Mouse (Mus musculus) thymus, adult 2 months (tissue): Measurements from ENCODE around the gene Tmem132c. TPM values are rescaled to one million over a fixed set of nuclear protein-coding genes. Genes with fewer than 3 reads are reported as not detected.

Experiments
- DNase-seq: peaks from one replicate; pipeline ENCODE4 v3.0.0; 2021
- H3K27ac ChIP-seq: fragments of 200-500 bp; 2 replicates; pipeline ENCODE4 v1.5.1; 2012; ENCODE audit warnings: low read length, control low read depth; ENCODE audit not compliant: control insufficient read depth, insufficient read depth
- H3K27me3 ChIP-seq: fragments of 200-500 bp; 2 replicates; pipeline ENCODE4 v1.6.1; 2012; ENCODE audit warnings: mild to moderate bottlenecking, low read length, moderate library complexity, mixed read lengths; ENCODE audit not compliant: control insufficient read depth, insufficient read depth
- H3K36me3 ChIP-seq: fragments of 200-500 bp; 2 replicates; pipeline ENCODE4 v1.6.1; 2012; ENCODE audit warnings: mild to moderate bottlenecking, low read length, moderate library complexity; ENCODE audit not compliant: control insufficient read depth, insufficient read depth
- H3K4me1 ChIP-seq: fragments of 200-500 bp; replicated peaks from 2 replicates; pipeline ENCODE4 v1.6.1; 2012; ENCODE audit warnings: low read length; ENCODE audit not compliant: control insufficient read depth, insufficient read depth
- H3K4me3 ChIP-seq: fragments of 200-500 bp; 2 replicates; pipeline ENCODE4 v1.5.1; 2012; ENCODE audit warnings: mild to moderate bottlenecking, low read length, control low read depth, moderate library complexity; ENCODE audit not compliant: control insufficient read depth, insufficient read depth
- CTCF ChIP-seq: fragments of 200-500 bp; IDR thresholded peaks from 2 replicates; pipeline ENCODE4 v1.5.1; 2012; ENCODE audit warnings: mild to moderate bottlenecking, control low read depth, low read length, moderate library complexity, borderline replicate concordance; ENCODE audit not compliant: control insufficient read depth, poor library complexity, insufficient read depth; ENCODE audit errors: extremely low read depth
- POLR2A ChIP-seq: fragments of 200-500 bp; IDR thresholded peaks from 2 replicates; pipeline ENCODE4 v1.6.1; 2012; ENCODE audit warnings: mild to moderate bottlenecking, low read length, control low read depth, moderate library complexity; ENCODE audit not compliant: control insufficient read depth, poor library complexity, insufficient read depth; ENCODE audit errors: extremely low read depth
- WGBS: fragments of 180-500 bp; shearing (Covaris S2); methylation state at CpG from one replicate; pipeline ENCODE4 v1.1.7; 2018; 5-methylcytosine and 5-hydroxymethylcytosine counted together
- polyA plus RNA-seq: library from polyadenylated mRNA; depleted of rRNA; stranded (reverse); fragments of >200 nt; gene quantifications from 2 replicates; pipeline ENCODE4 v1.2.3, GENCODE M21; 2012

Tmem132c gene
- polyA plus RNA-seq, 1 experiment: 1.5 TPM

DNA sequence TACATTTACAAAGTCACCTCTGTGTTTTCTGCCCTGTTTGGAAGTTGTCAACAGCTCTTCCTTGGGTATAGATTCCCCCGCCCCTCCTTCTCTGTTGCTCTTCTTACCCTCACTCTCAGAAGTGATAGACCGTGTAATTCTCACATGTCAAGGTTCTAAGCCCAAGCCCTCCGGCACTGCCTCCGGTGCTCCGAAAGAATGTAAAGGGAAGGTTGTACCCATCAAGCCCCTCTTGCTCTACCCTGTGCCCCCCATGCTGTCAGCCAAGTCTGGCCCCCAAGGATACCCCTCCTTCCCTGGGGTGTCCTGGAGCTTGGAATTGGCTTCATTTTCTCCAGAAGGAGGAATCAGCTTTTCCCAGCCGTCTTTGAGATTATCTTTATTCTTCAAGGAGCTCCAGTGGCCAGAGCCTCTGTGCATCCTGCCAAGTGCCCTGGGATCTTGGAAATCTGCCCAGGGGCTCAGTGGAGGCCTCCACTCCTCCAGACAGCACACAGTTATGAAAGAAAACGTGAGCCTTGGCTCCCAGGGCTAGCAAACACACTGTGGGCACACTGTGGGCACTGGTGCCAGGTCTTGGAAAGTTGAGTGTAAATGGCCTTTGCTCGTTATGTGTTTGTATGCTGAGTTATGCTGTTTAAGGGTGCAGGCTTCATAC lies 59.1 kb downstream of the Tmem132c start:
- Histone ChIP-seq H3K27me3 (no peaks in the 10 kb centered on the region), H3K4me3 (no peak overlapping the region), H3K4me1 (no peaks in the 10 kb centered on the region), H3K36me3 (no peaks in the 10 kb centered on the region), H3K27ac (no peak overlapping the region)
- DNase-seq: no peak
- WGBS: 83% methylated on average over 8 of the region's 8 CpGs
- TF ChIP-seq POLR2A: no peak
- TF ChIP-seq CTCF: no peak

DNA sequence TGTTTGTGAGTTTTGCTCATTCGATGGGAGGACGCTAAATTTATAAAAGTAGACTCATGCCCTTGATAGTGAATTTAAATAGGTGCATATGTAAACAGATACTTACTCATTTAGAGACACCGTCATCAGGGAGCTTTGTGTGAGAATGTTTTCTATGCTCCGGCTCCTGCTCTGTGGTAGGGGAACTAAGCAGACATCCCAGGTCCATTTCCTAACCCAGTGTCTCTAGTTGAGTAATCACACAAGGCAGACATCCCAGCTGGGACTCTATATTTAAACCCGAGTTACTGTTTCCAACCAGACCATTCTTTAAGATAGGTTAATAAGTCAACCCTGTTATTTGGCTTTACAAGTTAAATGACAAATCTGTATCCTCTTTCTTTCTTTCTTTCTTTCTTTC lies 63.7 kb downstream of the Tmem132c start:
- no peak for TF ChIP-seq CTCF
- TF ChIP-seq POLR2A: no peak
- Histone ChIP-seq H3K36me3 (no peaks in the 10 kb centered on the region), H3K27ac (no peak overlapping the region), H3K27me3 (no peaks in the 10 kb centered on the region), H3K4me1 (no peaks in the 10 kb centered on the region), H3K4me3 (no peak overlapping the region)
- WGBS: 87% methylated on average over 5 of the region's 5 CpGs
- no peak for DNase-seq

DNA sequence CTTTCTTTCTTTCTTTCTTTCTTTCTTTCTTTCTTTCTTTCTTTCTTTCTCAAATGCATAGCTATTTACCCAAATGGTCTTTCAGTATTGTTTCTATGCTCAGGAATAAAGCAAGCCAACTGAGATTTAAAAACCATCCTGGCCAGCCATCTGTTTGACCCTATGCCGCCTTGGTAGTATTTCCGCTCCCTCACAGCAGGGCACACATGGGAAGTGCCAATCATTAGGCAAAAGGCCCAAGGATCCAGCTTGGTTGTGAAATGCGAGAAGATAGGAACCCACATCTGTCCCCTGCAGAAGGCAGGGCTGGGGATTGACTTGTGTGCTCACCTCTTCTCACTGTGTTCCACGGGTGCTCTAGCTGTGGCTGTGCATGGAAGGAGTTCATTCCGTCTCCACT lies 64.1 kb downstream of the Tmem132c start:
- Histone ChIP-seq H3K4me3 (no peak overlapping the region), H3K27me3 (no peaks in the 10 kb centered on the region), H3K36me3 (no peaks in the 10 kb centered on the region), H3K27ac (no peak overlapping the region), H3K4me1 (no peaks in the 10 kb centered on the region)
- WGBS: 64% methylated on average over 5 of the region's 5 CpGs
- TF ChIP-seq CTCF (no peak), POLR2A (no peak)
- no peak for DNase-seq

DNA sequence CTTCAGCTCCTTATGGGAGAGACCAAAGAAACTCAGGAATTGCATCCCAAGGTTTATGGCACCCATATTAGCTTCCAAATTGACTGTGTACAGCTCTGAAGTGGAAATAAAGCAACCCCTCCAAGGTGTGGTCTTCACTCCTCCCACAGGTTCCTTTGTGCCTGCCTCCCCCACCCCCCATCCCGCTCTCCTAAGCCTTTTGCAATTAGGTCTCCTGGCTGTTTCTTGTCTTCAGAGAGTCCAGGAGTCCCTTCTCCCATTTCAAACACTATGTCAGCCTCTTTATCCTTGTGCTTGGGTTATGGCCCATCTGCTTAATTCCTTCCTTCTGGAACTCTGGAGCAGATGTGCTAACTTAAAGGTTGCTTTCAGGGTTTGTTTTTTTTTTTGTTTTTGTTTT lies 65.1 kb downstream of the Tmem132c start:
- Histone ChIP-seq H3K4me3 (no peak overlapping the region), H3K27me3 (no peaks in the 10 kb centered on the region), H3K36me3 (no peaks in the 10 kb centered on the region), H3K4me1 (no peaks in the 10 kb centered on the region), H3K27ac (no peak overlapping the region)
- TF ChIP-seq POLR2A: no peak
- no peak for TF ChIP-seq CTCF
- no peak for DNase-seq
- 52% methylated on average over 1 of the region's 1 CpGs for WGBS

DNA sequence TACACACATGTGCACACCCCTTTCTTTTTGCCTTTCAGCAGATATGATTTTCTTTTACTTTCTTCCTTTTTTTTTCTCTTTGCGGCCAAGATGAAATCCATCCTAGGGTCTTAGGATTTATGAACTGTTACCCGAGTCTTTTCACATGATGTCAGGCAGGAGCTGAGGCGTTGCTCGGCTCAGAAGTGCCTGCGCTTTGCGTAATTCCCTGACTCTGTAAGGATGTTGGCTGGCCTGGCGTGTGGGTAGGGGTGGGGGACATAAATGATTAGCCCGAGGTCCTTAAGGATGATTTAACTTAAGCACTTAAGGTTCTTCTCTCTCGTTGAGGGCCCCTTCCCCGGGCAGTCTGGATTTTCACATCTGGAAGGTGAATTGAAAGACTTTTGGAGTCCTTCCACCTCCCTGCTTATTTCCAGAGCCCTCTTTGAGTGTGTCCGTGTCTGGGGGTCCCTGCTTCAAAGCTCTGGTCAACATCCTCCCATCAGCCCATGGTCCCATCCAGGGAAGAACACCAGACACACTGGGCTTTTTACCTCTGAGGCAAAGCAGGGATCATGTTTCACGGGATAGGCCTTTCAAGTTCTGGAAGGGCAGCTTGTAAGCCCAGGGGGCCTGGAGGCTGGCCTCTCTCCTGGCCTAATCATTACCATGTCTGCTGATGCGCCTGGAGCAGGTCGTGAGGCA lies 68.9 kb downstream of the Tmem132c start:
- TF ChIP-seq POLR2A (no peak), CTCF (no peak)
- H3K4me1 ChIP-seq: no peaks in the 10 kb centered on the region
- no peaks in the 10 kb centered on the region for H3K36me3 ChIP-seq
- whole genome bisulfite sequencing: 65% methylated on average over 14 of the region's 14 CpGs
- no peak for DNase-seq
- H3K4me3 ChIP-seq: no peak overlapping the region
- no peaks in the 10 kb centered on the region for H3K27me3 ChIP-seq
- no peak overlapping the region for H3K27ac ChIP-seq

DNA sequence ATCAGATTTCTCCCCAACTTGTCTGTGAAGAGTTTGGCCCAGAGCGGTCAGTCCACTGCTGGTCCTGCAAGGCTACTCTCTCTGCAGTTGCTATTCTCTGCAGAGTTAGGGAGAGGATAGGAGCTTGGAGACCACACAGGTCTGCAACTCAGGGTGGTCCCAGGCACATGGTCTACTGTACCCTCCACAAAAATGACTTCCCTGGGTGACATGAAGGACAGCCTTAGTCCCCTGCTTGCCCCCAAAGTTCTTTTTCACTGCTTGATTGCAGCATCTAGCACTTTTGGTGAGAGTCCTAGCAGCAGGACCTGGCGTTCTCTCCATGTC lies 69.4 kb downstream of the Tmem132c start:
- TF ChIP-seq POLR2A (no peak), CTCF (no peak)
- 93% methylated on average over 2 of the region's 2 CpGs for WGBS
- H3K4me3 ChIP-seq: no peak overlapping the region
- H3K4me1 ChIP-seq: no peaks in the 10 kb centered on the region
- H3K27ac ChIP-seq: no peak overlapping the region
- DNase-seq: no peak
- no peaks in the 10 kb centered on the region for H3K27me3 ChIP-seq
- H3K36me3 ChIP-seq: no peaks in the 10 kb centered on the region
